Mouse (Mus musculus) heart, postnatal 0 days (tissue): ENCODE results near the gene Bcl2l1.

ENCODE experiments used
- CTCF ChIP-seq: IDR thresholded peaks from 2 replicates; pipeline ENCODE4 v1.5.1; 2016; ENCODE audit warnings: antibody characterized with exemption, control low read depth, low read depth
- EP300 ChIP-seq: IDR thresholded peaks from 2 replicates; pipeline ENCODE4 v1.6.1; 2016; ENCODE audit warnings: antibody characterized with exemption, low read depth

- TF ChIP-seq EP300 = no peak
- no peak for TF ChIP-seq CTCF
Observed at GRCm38 (mm10) chr2:152738341-152738740, 93.2 kb downstream of the Bcl2l1 start.
